Mouse (Mus musculus) urinary bladder, postnatal 4 days (tissue): Measurements from ENCODE around the gene C1qtnf1.

Experiments
- DNase-seq, 2 experiments: peaks; one replicate each; pipeline ENCODE4 v3.0.0; 2021 to 2022; ENCODE audit warnings: low spot score in 2 of 2

The C1qtnf1 gene

GRCm38 (mm10) chr11:118410479-118410878 is 17.5 kb upstream of the C1qtnf1 start:
- DNase-seq, result no peak

DNA sequence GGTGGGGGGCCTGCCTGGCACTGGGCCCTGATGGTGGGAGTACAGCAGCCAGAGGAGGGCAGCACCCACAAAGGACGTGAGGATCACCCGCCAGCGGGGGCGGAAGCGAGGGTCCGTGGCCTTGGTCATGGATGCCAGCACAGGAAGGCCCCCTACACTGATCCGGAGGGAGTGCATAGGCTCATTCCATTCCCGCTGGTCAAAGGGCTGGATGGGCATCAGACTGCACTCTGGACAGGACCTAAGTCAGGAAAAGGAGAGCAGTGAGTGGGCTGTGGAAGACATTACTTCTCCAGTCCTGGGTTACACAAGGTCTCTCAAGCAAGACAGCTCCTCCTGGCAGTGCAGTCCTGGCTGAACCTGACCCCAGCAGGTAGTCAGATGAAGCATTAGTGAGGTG is 16.7 kb upstream of the C1qtnf1 start:
- DNase-seq, result no peak

- no peak for DNase-seq
Observed at GRCm38 (mm10) chr11:118412601-118413000, 15.4 kb upstream of the C1qtnf1 start.

DNA sequence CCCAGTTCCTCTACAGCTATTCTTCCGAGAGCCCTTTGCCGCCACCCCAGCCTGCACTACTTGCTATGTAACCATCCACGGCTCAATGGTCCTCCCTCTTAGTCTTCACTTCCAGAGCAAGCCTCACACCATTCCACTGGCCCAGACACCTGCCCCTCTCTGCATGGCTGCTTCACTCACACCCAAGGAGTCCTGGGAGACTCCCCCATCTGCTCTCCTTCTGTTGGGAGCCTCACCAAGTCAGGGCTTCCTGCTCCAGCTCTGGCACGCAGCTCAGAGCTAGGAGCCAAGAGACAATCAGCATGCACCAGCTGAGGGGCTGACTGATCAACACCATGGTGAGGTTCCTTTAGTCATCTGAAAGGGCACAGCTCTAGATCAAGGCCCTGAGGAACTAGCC is 14.9 kb upstream of the C1qtnf1 start:
- DNase-seq, result no peak

- no peak for DNase-seq
Observed at GRCm38 (mm10) chr11:118414270-118414669, 13.7 kb upstream of the C1qtnf1 start.

DNA sequence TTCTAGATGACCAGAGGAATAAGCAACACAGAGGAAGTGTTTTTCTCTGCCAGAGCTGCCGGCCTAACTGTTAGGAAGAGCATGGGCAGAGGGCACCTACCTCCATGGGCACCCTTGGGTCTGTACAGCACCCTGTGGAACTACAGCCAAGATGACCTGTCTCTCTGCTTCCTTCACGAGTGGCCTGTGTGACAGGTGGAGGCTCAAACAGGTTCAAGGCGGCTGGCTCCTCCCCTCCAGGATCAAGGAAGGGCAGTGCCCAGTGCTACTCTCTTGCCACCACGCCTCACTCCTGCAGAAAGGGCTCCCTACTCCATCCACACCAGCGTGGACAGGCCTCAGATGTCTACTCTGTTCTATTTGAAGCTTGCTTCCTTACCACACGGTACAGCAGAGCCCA is 12.4 kb upstream of the C1qtnf1 start:
- DNase-seq, result no peak

DNA sequence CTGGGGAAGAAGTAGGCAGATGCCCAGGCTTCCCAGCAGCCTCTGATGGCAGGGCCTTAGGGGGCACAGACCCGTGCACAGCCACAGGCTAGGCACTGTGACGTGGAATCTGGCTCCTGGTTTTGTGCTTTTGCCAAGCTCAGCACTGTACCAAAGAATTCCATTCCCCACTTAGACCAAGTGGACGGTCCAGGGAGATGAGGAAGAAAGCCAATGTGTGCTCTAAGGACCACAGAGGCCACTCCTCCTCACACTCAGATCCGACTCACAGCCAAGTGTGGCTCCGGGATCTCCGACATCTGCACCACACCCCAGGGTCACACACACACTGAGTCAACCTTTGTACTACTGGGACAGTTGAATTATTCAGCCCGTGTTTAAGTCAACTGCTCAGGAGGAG is 12.0 kb upstream of the C1qtnf1 start:
- DNase-seq, result no peak

DNA sequence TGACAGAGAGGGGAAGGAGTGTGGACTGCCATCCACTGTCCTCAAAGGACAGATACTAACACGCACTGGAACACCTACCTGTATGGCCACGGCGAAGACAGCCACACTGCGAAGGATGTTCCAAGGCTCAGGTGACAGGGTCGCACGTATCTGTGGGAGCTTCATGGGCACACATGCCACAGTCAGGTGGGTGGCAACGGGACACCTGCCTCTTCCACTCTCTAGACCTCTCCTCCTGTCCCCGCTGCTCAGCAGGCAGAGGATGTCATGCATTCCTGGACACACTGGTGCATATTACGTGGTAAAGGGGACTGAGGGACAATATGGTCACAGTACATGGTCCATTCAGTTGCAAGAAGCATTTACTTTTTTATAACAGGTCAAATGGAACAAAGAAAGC is 10.5 kb upstream of the C1qtnf1 start:
- DNase-seq, result no peak

- DNase-seq, result no peak
Observed at GRCm38 (mm10) chr11:118418442-118418833, 9.6 kb upstream of the C1qtnf1 start.

DNA sequence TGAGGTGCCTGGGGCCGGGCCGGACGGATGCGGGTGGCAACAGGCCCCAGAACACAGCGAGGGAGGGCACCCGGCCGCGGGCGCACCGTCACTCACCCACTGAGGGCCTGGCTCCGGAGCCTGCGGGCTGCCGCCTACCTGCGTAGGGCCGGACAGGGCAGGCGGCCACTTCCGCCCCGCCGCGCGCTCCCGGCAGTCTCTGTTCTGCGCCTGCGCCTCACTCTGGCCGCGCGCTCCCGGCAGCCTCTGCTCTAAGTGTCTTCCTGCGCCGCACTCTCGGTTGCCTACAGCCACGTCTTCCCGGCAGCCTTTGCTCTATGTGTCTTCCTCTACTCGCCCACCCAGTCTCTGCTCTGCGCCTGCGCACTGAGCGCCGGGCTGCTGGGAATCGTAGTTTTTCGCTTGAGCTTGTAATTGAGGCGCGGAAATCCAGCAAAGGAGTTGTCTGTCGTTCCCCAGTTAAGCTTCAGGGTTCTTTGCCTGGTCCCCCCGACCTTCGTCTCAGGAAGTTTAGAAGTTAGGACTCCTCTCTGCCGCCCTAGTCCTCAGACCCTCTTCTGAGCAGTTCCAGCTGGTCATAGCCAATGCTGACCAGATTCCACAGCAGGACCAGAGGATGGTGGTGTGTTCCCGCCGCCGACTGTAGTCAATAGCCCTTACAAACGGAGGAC is 9.0 kb upstream of the C1qtnf1 start, which contains the start of gene Cant1:
Cant1 (minus strand) TSS at position 253 of the 671 bp plus-strand sequence.
- DNase-seq, result peak; percentile 97

GRCm38 (mm10) chr11:118420261-118420660 is 7.7 kb upstream of the C1qtnf1 start:
- no peak for DNase-seq

DNA sequence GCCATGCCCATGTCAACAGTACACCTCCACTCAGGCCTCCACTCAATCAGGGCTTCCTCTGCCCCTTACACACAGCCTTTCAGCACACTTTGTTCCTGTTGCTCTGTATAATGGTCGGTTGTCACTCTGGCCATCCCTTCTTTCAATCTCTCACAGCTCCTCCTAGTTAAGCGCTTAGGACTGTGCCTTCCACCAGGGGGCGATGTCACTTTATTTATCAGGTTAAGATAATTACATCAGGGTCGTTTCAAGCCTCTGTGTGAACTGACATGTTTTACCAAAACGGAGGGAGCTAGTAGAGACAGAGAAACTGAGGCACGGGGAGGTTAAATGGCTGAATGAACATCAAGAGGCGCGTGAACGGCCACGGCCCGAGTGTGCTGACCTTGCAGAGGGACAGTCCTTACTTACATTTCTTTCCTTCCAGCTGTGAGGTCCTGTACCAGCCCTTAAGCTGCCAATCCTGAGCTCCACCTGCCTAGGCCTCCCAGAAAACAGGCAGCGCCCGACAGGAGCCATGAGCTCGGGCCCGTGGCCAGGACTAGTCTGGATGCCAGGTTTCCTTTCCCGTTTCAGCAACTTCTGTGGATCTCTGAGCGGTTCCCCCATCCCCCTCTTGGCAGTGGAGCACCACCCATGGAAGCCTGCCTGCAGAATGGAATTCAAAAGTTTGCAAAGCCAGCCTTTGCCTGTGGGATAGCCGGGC is 4.6 kb upstream of the C1qtnf1 start:
- peak; percentile 60 to 81 for DNase-seq

DNA sequence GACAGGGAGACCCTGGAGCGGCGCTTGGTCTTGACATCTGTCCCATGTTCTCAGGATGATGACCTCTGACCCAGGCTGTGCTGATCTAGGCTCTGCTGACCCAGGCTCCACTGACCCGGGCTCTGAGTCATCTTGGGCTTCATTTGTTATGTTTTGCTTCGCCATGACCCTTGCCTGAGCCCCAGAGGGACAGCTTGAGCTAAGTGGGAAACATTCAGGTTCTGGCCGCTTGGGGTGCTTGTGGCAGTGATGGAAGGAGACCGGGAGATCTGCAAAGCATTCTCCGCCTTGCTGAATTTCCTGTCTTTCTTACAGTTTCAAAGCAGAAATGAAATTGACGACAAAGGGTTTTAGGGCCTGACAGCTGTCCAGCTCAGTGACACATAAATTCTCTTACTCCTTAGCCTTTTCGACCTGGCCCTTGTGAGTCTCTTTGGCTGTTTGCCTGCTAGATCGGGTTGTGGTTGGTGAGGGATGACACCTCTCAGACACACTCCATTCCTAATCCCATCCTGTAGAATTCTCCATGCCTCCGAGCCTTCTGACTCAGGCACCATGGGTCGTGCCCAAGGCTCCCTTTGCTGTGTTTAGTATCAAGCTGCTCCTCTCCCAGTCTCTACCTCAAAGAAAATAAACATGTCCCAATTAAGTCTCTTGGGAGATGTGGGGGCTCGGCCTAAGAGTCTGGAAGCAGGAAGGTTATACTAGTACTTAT is 3.2 kb upstream of the C1qtnf1 start:
- DNase-seq, result no peak

GRCm38 (mm10) chr11:118426765-118427164 is 1.2 kb upstream of the C1qtnf1 start:
- no peak for DNase-seq

GRCm38 (mm10) chr11:118427266-118427779 is 680 bp upstream of the C1qtnf1 start:
- DNase-seq, result no peak

DNA sequence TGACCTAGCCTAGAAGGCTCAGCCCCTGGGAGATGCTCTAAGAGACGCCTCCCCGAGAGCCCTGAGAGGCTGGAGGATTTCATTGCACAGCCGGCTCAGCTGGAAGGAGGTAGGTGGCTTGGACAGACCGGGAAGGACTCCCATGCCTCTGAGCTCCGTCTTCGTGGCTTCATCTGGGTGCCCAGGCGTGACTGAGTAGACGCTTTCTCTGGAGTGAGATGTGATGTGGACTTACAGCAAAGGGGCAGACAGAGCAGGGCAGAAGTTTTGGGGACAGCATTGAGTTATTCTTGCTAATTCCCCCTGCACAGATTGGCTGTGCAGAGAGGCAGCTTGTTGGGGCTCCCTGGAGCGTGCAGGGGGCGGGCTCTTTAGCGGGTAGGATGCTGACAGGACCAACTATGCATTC is 461 bp downstream of the C1qtnf1 start:
- peak in 1 of 2 experiments; percentile 52 for DNase-seq

DNA sequence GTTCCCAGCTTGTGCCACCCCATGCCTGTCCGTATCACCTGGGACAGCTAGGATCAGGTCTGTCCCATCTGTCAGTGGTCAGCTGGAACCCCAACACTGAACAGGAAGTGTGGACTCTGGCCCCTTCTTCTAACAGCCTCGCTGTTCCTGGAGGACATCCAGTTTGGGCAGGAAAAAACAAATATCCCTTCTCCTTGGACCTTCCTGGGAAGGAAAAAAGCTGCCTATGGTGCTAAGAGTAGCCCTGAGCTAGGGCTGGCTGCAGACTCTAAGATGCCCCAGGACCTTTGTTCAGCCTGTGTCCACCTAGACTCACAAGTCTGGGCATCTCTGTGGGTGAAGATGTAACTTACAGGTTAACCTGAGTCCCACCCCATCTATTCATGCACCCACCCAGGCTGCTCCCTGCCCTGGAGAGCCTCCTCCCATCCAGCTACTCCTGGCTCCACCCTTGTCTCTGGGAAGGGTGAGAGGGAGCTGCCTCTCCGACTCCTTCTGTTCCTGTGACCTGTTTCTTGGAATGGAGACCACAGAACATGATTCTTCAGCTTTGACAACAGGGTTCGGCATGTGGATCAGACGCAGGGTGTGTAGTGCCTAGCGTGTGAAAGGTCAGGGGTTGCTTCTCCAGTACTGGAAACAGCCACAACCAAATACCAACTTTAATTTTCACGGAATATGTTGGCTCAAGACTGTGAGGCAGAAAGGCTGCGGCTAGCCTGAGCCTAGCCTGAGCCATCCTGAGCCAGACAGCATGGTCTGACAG is 1.1 kb downstream of the C1qtnf1 start:
- DNase-seq, result no peak

DNA sequence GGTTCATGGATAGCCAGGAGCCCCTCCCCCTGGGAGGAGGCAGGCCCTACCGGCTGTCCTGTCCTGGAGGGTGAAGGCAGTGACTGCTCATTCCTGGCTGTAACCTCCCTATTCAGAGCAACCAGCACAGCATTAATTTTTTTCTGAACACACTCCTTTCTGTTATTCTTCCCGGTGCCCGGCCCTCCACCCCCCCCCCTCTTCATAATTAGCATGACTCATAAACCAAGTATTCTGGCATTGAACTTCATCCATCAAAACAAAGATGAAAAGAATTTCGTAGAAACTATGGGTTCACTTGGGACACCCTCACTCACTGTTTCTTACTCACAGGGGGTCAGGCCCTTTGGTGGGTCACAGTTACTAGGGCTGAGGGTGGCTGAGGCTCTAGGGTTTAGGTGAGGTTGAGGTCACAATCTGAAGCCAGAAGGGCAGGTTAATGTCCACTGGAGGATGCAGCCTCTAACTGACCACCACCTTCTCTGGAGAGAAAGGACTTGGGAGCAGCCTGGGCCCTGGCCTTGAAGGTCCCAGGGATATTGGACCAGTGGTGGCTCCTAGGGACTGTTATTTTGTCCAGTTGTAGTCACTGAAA is 2.4 kb downstream of the C1qtnf1 start:
- no peak for DNase-seq

GRCm38 (mm10) chr11:118431100-118431948 is 3.3 kb downstream of the C1qtnf1 start:
- no peak for DNase-seq

DNA sequence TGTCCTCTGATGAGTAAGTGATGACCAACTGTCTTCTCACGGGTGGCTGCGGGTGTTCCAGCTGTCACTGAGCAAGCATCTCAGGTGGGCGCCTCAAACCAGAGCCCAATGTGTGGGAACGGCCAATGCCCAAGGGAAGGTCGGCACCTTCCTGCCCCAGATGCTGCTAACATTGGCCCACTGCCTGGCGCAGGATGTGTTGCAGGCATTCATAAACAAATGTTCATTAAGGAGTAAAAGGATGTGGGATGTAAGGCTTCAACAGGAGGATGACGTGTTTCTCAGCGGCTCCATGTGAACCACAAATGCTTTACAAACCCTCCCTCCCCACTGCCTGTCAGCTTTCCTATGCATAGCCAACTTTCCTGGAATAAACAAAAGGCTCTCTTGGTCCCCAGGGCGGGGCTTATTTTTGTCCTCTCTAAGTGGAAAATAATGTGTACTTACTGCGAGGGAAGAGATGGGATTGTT is 5.4 kb downstream of the C1qtnf1 start:
- no peak for DNase-seq
